Mouse (Mus musculus): Measurements from ENCODE around the gene Tacr2. TPM values are rescaled to one million over a fixed set of nuclear protein-coding genes. Genes with fewer than 3 reads are reported as not detected.

Gene Tacr2
- polyA plus RNA-seq (2015; fragmentation: Nextera tagmentation; extraction: Ambion mirVana), result not detected in 2 replicates

DNA sequence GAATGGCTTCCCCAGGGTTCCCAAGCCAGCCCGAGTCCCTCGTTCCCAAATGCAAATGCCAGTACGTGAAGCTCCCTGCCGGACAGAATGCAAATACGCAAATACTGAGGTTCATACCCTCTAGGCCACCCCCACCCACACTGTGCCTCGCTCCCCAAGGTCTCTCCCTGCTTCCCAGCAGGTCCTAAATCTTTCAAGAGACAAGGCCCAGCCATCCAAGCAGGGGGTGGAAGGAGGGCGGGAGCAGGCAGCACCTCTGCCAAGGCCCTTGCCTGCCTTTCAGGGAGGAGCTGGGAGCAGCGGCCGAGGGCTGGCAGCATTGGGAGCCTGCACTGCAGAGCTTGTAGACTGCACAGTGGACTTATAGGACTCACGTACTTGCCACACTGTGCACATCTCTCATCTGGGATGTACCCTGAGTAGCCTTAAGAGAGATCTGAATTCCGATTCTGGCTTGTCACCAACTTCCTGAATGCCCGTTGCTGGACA lies at the start of gene Tacr2:
Gene Tacr2 (plus strand): TSS at position 439 of the 489 bp plus-strand sequence.
- no peak for ATAC-seq (ENCODE audit: low read depth)
- H3K27ac ChIP-seq, result no peak within 1 kb of the TSS
- WGBS (ENCODE audit: insufficient replicate concordance), result 62% methylated on average over 12 of the region's 12 CpGs
- no peak within 1 kb of the TSS for H3K4me3 ChIP-seq (replicated peaks)
- H3K4me2 ChIP-seq, result no peak within 1 kb of the TSS
- no peak for DNase-seq
- no peaks in the 10 kb centered on the region for H3K9me3 ChIP-seq (replicated peaks)
- H3K36me3 ChIP-seq, result no peaks in the 10 kb centered on the region
- H3K27me3 ChIP-seq, result peaks cover 7% of the 10 kb centered on the region
- peaks cover 6% of the 10 kb centered on the region; the same call in 1 of the 2 replicates for H3K4me1 ChIP-seq (replicated peaks)
- no peak within 1 kb of the TSS for H3K9ac ChIP-seq

DNA sequence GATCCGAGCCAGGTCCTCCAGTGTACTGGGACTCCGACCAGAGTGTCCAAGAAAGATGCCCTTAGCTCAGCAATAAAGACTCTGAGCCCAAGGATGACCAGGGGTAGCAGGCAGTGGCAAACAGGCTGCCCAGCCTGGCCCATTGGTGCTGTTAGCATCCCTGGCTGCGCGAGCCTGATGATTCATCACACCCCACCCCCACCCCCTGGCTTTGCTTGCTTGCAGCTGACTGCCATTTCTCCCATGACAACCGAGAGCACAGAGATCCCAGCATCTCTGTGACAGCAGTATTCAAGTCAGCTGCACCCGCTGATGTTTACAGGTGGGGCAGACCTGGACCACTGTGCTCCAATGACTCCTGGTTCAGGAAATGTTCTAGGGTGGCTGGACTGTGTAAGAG lies 49.7 kb upstream of the Tacr2 start:
- WGBS (ENCODE audit: insufficient replicate concordance), result 69% methylated on average over 6 of the region's 6 CpGs
- no peak overlapping the region for H3K4me3 ChIP-seq (replicated peaks)
- no peaks in the 10 kb centered on the region; the same call in 1 of the 2 replicates for H3K27me3 ChIP-seq
- H3K9me3 ChIP-seq (replicated peaks), result no peaks in the 10 kb centered on the region
- no peak overlapping the region for H3K4me2 ChIP-seq
- ATAC-seq (ENCODE audit: low read depth) (no peak), DNase-seq (no peak)
- H3K27ac ChIP-seq, result no peak overlapping the region
- no peak overlapping the region for H3K9ac ChIP-seq
- no peaks in the 10 kb centered on the region for H3K36me3 ChIP-seq
- H3K4me1 ChIP-seq (replicated peaks), result 0 out of 2 replicates have a peak, but pooled peaks cover 3% of the 10 kb centered on the region

DNA sequence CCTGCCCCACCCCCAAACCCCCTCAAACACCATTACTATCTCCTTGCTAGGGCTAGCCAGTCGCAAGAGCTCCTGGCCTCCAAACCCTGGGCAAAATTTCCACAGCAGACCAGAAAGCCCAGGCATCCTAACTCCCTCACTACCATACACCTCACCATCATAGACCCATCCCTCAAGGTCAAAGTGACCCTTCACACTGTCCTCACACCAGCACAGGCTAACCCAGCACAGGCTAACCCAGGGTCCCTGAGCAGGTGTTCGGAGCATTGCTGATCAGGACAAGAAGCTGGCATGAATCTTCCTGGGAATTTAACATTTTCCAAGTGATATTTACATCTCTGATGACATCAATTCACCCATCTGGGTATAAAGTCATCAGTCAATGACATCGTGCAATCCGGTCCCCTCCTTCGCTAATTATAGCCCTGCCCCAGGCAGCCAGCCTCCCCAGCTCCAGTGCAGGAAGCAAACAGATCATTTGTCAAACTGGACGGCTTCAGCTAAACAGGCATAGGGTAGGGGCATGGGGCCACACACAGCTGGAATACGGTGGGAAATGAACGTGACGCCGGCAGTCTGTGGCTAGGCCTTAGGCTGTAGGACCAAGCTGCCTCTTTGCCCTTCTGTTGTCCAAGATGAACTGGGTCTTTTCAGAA lies 43.9 kb upstream of the Tacr2 start:
- H3K27ac ChIP-seq, result no peak overlapping the region
- no peak for ATAC-seq (ENCODE audit: low read depth)
- 58% methylated on average over 10 of the region's 10 CpGs for WGBS (ENCODE audit: insufficient replicate concordance)

DNA sequence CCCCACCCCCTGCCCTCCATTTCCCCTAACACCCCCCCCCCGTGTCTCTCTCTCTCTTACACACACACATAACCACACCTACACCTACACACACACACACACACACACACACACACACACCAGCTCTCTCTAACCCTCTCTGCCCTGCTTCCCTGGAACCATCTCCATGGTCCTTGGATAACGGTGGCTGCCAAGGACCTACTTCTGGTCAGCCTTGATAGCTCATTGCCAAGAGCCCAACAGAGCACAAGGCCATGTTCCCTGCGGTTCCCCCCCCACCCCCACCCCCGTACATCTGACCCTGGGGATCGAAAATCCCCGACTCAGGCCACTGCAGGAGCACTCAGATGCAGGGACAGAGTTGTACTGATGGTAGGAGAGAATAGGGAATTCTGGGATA lies 40.9 kb upstream of the Tacr2 start:
- ATAC-seq (ENCODE audit: low read depth) (no peak), DNase-seq (no peak)
- Histone ChIP-seq H3K27me3 (no peaks in the 10 kb centered on the region; the same call in 1 of the 2 replicates), H3K27ac (no peak overlapping the region; the same call in 1 of the 2 replicates), H3K4me2 (no peak overlapping the region), H3K9ac (peak overlapping the region; percentile 13; the same call in 1 of the 2 replicates), H3K36me3 (no peaks in the 10 kb centered on the region), H3K4me3 (replicated peaks) (no peak overlapping the region), H3K4me1 (replicated peaks) (peaks cover 45% of the 10 kb centered on the region), H3K9me3 (replicated peaks) (no peaks in the 10 kb centered on the region)
- WGBS (ENCODE audit: insufficient replicate concordance), result 65% methylated on average over 6 of the region's 6 CpGs

More for the DNA sequence above, 43.9 kb upstream of the Tacr2 start:
- no peaks in the 10 kb centered on the region; the same call in 1 of the 2 replicates for H3K27me3 ChIP-seq
- H3K9me3 ChIP-seq (replicated peaks), result no peaks in the 10 kb centered on the region
- no peak overlapping the region for H3K9ac ChIP-seq
- no peaks in the 10 kb centered on the region for H3K36me3 ChIP-seq
- no peak for DNase-seq
- H3K4me1 ChIP-seq (replicated peaks), result peaks cover 18% of the 10 kb centered on the region
- H3K4me3 ChIP-seq (replicated peaks), result no peak overlapping the region
- no peak overlapping the region for H3K4me2 ChIP-seq

DNA sequence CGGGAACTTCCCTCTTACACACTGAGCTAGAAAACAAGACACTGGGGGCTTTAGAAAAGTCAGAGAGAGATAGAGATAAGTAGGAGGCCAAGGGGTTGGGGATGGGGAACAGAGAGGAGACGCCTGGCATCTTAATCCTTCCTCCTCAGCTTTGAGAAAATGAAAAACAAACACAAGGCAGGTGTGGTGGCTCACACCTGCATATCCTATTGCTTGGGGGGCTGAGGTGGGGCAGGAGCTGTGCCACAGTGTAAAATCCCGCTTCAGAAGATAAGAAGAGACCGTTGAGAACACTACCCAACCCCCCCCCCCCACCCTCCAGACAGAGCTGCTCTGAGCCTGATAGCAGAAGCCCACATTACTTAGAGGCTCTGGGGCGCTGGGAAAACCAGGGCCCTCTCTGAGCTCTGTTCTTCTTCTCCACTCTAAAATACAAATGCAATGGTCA lies 37.0 kb upstream of the Tacr2 start:
- Histone ChIP-seq H3K4me3 (replicated peaks) (peak overlapping the region; percentile 45), H3K9me3 (replicated peaks) (no peaks in the 10 kb centered on the region), H3K9ac (peak overlapping the region; percentile 71), H3K4me1 (replicated peaks) (peaks cover 81% of the 10 kb centered on the region), H3K27ac (peak overlapping the region; percentile 94), H3K4me2 (peak overlapping the region; percentile 70), H3K36me3 (no peaks in the 10 kb centered on the region), H3K27me3 (no peaks in the 10 kb centered on the region)
- DNase-seq (peak; percentile 50), ATAC-seq (ENCODE audit: low read depth) (peak; percentile 88)
- 5% methylated on average over 5 of the region's 5 CpGs for WGBS (ENCODE audit: insufficient replicate concordance)

DNA sequence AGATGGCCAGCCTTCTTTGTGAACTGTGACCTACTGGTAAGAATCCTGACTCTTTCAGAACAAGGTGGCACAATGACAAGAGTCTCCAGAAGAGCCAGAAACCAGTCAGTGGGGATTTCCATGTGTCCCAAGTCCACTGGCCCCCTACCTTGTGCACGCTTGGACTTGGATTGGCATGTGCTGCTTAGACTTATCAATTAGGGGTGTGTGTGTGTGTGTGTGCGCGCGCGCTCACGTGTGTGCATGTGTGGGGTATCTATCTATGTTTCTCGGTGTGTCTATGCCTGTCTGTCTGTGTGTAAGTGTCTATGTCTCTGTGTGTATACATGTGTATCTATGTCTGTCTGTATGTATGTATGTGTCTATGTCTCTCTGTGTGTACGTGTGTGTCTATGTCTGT lies 36.6 kb upstream of the Tacr2 start:
- peak; percentile 62; the same call in 1 of the 2 replicates for ATAC-seq (ENCODE audit: low read depth)
- H3K27ac ChIP-seq, result peak overlapping the region; percentile 94
- H3K4me2 ChIP-seq, result peak overlapping the region; percentile 70
- H3K36me3 ChIP-seq, result no peaks in the 10 kb centered on the region
- WGBS (ENCODE audit: insufficient replicate concordance), result 37% methylated on average over 8 of the region's 8 CpGs
- peak overlapping the region; percentile 71 for H3K9ac ChIP-seq
- no peaks in the 10 kb centered on the region for H3K27me3 ChIP-seq
- H3K9me3 ChIP-seq (replicated peaks), result no peaks in the 10 kb centered on the region
- H3K4me1 ChIP-seq (replicated peaks), result peaks cover 85% of the 10 kb centered on the region
- H3K4me3 ChIP-seq (replicated peaks), result peak overlapping the region; percentile 45
- DNase-seq, result peak; percentile 37

DNA sequence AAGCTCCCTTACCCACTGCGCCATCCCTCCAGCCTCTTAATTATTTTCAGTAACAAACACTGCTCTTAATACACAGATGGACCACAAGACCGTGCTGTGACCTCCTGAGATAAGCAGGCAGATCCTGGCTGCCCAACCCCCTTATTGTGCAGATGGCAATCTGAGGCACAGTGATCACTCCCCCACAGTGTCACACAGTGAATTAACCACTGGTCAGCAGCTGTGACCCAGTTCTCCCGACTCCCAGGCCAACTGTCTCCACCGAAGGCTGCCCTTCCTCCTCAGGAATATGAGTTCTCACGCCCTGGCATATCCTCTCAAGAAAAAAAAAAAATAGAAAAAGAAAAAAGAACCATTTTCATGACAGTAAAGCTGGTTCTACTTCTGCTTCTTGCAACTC lies 35.6 kb upstream of the Tacr2 start:
- Histone ChIP-seq H3K27me3 (no peaks in the 10 kb centered on the region), H3K4me2 (peak overlapping the region; percentile 70), H3K4me3 (replicated peaks) (peak overlapping the region; percentile 45), H3K36me3 (no peaks in the 10 kb centered on the region), H3K9ac (peak overlapping the region; percentile 71), H3K4me1 (replicated peaks) (peaks cover 92% of the 10 kb centered on the region), H3K27ac (peak overlapping the region; percentile 94), H3K9me3 (replicated peaks) (no peaks in the 10 kb centered on the region)
- 8% methylated on average over 5 of the region's 5 CpGs for WGBS (ENCODE audit: insufficient replicate concordance)
- ATAC-seq (ENCODE audit: low read depth), result peak; percentile 80
- peak; percentile 79 for DNase-seq

DNA sequence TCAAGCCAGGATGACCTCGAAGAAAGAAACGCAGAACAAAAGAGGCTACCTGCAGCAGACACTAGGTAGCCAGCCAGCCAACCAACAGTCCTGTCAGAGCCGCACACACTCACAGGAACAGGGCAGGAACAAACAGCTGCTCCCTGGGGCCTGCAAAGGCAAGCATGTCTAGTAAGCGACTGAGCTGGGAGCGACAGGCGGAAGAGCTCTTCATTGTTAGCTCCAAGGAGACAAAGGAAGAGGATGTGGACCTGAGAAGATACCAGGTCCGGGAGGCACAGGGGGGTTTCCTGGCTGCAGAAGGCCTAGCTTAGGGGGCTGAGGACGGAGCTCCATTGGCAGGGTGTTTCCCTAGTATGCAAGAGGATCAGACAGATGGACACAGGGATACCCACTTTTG lies 35.0 kb upstream of the Tacr2 start:
- DNase-seq, result peak; percentile 20
- peak overlapping the region; percentile 70 for H3K4me2 ChIP-seq
- peak overlapping the region; percentile 71 for H3K9ac ChIP-seq
- no peaks in the 10 kb centered on the region for H3K27me3 ChIP-seq
- no peak for ATAC-seq (ENCODE audit: low read depth)
- H3K9me3 ChIP-seq (replicated peaks), result no peaks in the 10 kb centered on the region
- peak overlapping the region; percentile 94 for H3K27ac ChIP-seq
- WGBS (ENCODE audit: insufficient replicate concordance), result 27% methylated on average over 8 of the region's 8 CpGs
- H3K36me3 ChIP-seq, result no peaks in the 10 kb centered on the region
- H3K4me3 ChIP-seq (replicated peaks), result no peak overlapping the region
- peaks cover 95% of the 10 kb centered on the region for H3K4me1 ChIP-seq (replicated peaks)

DNA sequence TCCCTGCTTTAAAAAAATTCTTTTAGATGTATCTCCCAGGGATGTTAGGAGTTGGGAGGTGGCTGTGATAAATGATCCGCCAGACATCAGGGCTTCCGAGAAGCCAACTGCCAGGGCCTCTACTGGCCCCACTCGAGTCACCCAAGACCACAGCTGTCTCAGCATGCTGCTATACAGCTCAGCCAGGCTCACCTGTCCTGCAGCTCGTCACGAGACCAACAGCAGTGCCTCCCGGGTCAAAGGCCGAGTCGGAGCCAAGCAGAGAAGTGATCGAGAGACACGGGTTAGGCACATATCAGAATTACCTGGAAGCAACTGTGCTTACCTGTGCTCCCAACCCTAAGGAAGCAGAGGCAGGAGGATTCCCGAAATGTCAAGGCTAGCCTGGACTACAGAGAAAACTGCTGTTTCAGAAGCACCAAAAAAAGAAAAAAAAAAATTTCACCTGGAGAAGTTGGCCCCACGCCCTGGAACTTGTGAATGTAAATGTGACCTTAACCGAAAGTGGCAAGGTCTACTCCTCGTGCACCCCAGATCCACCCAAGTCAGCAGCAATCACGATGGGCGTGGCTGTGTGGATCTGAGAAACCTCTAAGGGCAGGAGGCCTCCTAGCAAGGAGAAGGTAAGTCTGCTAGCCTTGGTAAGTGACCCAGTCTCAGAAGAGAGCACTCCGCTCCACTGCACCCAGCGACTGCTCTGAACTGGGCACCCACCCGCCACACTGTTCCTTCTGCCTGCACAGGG lies 34.0 kb upstream of the Tacr2 start:
- Histone ChIP-seq H3K4me3 (replicated peaks) (no peak overlapping the region), H3K4me1 (replicated peaks) (peaks cover 94% of the 10 kb centered on the region), H3K27me3 (no peaks in the 10 kb centered on the region), H3K36me3 (no peaks in the 10 kb centered on the region), H3K4me2 (peak overlapping the region; percentile 34), H3K9me3 (replicated peaks) (no peaks in the 10 kb centered on the region), H3K9ac (0 out of 2 replicates have a peak overlapping the region, but pooled peaks have one; percentile 8), H3K27ac (peak overlapping the region; percentile 94)
- no peak for DNase-seq
- ATAC-seq (ENCODE audit: low read depth), result no peak
- WGBS (ENCODE audit: insufficient replicate concordance), result 57% methylated on average over 19 of the region's 19 CpGs

DNA sequence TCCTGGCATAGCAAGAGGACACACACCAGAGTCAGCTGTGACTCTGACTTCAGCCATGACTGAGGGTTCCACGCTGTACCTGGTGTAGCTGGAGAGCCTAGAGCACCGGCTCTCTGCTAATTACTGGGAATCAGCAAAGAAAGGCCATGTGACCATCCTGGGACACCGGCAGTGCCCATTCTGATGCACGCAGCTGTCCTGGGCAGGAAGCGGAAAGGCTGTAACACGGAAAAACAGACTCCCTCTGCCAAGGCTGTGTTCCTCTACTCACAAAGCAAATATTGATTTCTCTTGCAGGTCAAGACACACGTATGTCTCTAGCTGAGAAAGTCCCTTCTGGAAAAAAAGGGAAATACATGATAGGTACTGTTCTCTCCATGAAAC lies 33.5 kb upstream of the Tacr2 start:
- no peaks in the 10 kb centered on the region for H3K9me3 ChIP-seq (replicated peaks)
- H3K4me2 ChIP-seq, result 0 out of 2 replicates have a peak overlapping the region, but pooled peaks have one; percentile 34
- ATAC-seq (ENCODE audit: low read depth) (no peak), DNase-seq (no peak)
- no peaks in the 10 kb centered on the region for H3K27me3 ChIP-seq
- H3K36me3 ChIP-seq, result no peaks in the 10 kb centered on the region
- peak overlapping the region; percentile 94 for H3K27ac ChIP-seq
- H3K4me3 ChIP-seq (replicated peaks), result no peak overlapping the region
- H3K4me1 ChIP-seq (replicated peaks), result peaks cover 89% of the 10 kb centered on the region
- H3K9ac ChIP-seq, result 0 out of 2 replicates have a peak overlapping the region, but pooled peaks have one; percentile 8
- 80% methylated on average over 7 of the region's 7 CpGs for WGBS (ENCODE audit: insufficient replicate concordance)
